Mouse (Mus musculus) lung, embryonic 14.5 days (tissue): ENCODE data around the gene Sgsm3. TPM values are rescaled to one million over a fixed set of nuclear protein-coding genes. Genes with fewer than 3 reads are reported as not detected.
A peak's percentile ranks its signal among the peaks of the same experiment; 100 is the strongest.

Source experiments
- ATAC-seq: fragments of 200-750 bp; cut with Nextera tagmentation; 2 replicates; pipeline ENCODE4 v1.8.0; 2017; ENCODE audit warnings: mild to moderate bottlenecking, moderate TSS enrichment, moderate library complexity; ENCODE audit not compliant: insufficient read depth
- DNase-seq: peaks from one replicate; pipeline ENCODE4 v3.0.0-alpha.2; 2015
- H3K27ac ChIP-seq: fragments of 300-500 bp; sonication (generic); 2 replicates; pipeline ENCODE4 v1.5.1; 2014; ENCODE audit warnings: low read depth, mild to moderate bottlenecking, moderate library complexity
- H3K27me3 ChIP-seq: fragments of 300-500 bp; sonication (generic); 2 replicates; pipeline ENCODE4 v1.6.1; 2014; ENCODE audit warnings: low read length, control low read depth; ENCODE audit not compliant: insufficient read depth
- H3K36me3 ChIP-seq: fragments of 300-500 bp; sonication (generic); 2 replicates; pipeline ENCODE4 v1.6.1; 2014; ENCODE audit warnings: control low read depth; ENCODE audit not compliant: insufficient read depth
- H3K4me1 ChIP-seq: fragments of 300-500 bp; sonication (generic); 2 replicates; pipeline ENCODE4 v1.6.1; 2014; ENCODE audit warnings: antibody characterized with exemption, control low read depth; ENCODE audit not compliant: insufficient read depth
- H3K4me2 ChIP-seq: fragments of 300-500 bp; sonication (generic); 2 replicates; pipeline ENCODE4 v1.6.1; 2014; ENCODE audit warnings: mild to moderate bottlenecking
- H3K4me3 ChIP-seq: fragments of 300-500 bp; sonication (generic); 2 replicates; pipeline ENCODE4 v1.5.1; 2014; ENCODE audit warnings: low read depth, low read length
- H3K9ac ChIP-seq: fragments of 300-500 bp; sonication (generic); 2 replicates; pipeline ENCODE4 v1.6.1; 2014
- H3K9me3 ChIP-seq: fragments of 300-500 bp; sonication (generic); 2 replicates; pipeline ENCODE4 v1.6.1; 2016; ENCODE audit warnings: low read depth, low read length, control low read depth
- CTCF ChIP-seq: IDR thresholded peaks from 2 replicates; pipeline ENCODE4 v1.5.1; 2016; ENCODE audit warnings: antibody characterized with exemption, low read depth
- WGBS: fragments of 180-500 bp; shearing (Covaris S2); extraction: QIAGEN DNeasy Blood & Tissue Kit; methylation state at CpG from one replicate; pipeline ENCODE4 v1.1.7; 2014; 5-methylcytosine and 5-hydroxymethylcytosine counted together
- polyA plus RNA-seq: library from polyadenylated mRNA; unstranded; fragments of >200 nt; fragmentation: Nextera tagmentation; extraction: Ambion mirVana; gene quantifications from 2 replicates; pipeline ENCODE4 v1.2.1, GENCODE M21; 2014

Sgsm3 gene
- polyA plus RNA-seq, 1 experiment from 2014 or later, result 40.0 TPM

DNA sequence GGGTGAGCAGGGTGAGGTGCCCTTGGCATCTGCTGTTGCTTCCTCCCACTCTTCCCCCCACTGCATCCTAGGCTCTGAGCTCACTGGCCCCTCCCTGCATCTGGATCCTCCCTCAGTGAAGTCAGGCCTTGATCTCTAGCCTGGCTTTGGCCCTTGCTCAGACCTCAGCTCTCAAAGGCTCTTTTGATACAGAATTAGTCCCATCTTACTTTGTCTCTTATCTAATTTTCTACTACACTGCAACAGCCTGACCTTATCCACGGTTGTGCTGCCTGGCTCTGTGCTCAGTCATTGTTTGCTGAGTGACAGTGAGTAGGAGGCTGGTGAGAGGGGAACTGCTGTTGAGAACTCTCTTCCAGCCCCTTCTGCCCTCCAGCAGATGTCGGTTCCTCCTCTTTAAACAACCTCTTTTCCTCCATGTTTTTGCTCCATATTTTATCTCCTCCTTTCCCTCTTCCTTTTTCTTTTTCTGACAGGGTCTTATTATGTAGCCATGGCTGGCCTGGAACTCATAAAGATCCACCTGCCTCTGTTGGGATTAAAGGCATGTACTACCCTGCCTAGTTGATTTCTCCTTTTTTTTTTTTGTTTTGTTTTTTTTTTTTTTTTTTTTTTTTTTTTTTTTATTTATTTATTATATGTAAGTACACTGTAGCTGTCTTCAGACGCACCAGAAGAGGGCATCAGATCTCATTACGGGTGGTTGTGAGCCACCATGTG lies 23.0 kb downstream of the Sgsm3 start:
- 16% methylated on average over 3 of the region's 4 CpGs for WGBS
- no peak for ATAC-seq
- TF ChIP-seq CTCF, result no peak
- DNase-seq, result no peak
- Histone ChIP-seq H3K4me3 (no peak overlapping the region), H3K4me2 (no peak overlapping the region), H3K27ac (peak overlapping the region; percentile 44), H3K9me3 (no peaks in the 10 kb centered on the region), H3K27me3 (no peaks in the 10 kb centered on the region), H3K4me1 (peaks cover 5% of the 10 kb centered on the region; the same call in 1 of the 2 replicates), H3K36me3 (peaks cover 9% of the 10 kb centered on the region; the same call in 1 of the 2 replicates), H3K9ac (no peak overlapping the region)

- Histone ChIP-seq H3K36me3 (peaks cover 34% of the 10 kb centered on the region; the same call in 1 of the 2 replicates), H3K9ac (no peak overlapping the region; the same call in 1 of the 2 replicates), H3K27ac (no peak overlapping the region), H3K9me3 (no peaks in the 10 kb centered on the region), H3K4me1 (no peaks in the 10 kb centered on the region), H3K4me2 (no peak overlapping the region), H3K27me3 (no peaks in the 10 kb centered on the region), H3K4me3 (no peak overlapping the region)
- no peak for ATAC-seq
- no peak for DNase-seq
- no peak for TF ChIP-seq CTCF
- 77% methylated on average over 10 of the region's 10 CpGs for WGBS
These were observed 28.7 kb downstream of the Sgsm3 start for GRCm38 (mm10) chr15:81006127-81006735.

- Histone ChIP-seq H3K27ac (no peak overlapping the region), H3K9ac (no peak overlapping the region), H3K9me3 (no peaks in the 10 kb centered on the region), H3K4me1 (no peaks in the 10 kb centered on the region), H3K36me3 (peaks cover 45% of the 10 kb centered on the region; the same call in 1 of the 2 replicates), H3K4me3 (no peak overlapping the region), H3K4me2 (no peak overlapping the region), H3K27me3 (no peaks in the 10 kb centered on the region)
- WGBS, result 93% methylated on average over 9 of the region's 9 CpGs
- ATAC-seq, result no peak
- no peak for TF ChIP-seq CTCF
- DNase-seq, result no peak
These were observed 29.8 kb downstream of the Sgsm3 start for GRCm38 (mm10) chr15:81007339-81007738.

DNA sequence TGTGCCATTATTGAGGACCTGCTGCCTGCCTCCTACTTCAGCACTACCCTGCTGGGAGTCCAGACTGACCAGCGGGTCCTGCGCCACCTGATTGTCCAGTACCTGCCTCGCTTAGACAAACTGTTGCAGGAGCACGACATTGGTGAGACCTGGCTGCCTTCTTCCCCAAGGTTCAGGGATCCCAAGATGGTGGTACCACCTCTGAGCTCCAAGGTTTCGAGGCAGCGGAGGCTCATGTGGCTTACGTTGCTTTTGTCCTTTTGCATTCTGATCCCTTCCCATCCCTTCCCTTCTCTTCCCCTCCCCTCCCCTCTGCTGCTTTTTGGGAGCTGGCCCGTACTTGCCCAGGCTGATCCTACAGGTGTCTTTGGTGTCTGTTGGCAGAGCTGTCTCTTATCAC lies 30.3 kb downstream of the Sgsm3 start:
- H3K27me3 ChIP-seq, result no peaks in the 10 kb centered on the region
- H3K4me1 ChIP-seq, result no peaks in the 10 kb centered on the region
- no peaks in the 10 kb centered on the region for H3K9me3 ChIP-seq
- H3K4me2 ChIP-seq, result no peak overlapping the region
- ATAC-seq (no peak), DNase-seq (no peak)
- H3K4me3 ChIP-seq, result no peak overlapping the region
- H3K36me3 ChIP-seq, result peaks cover 47% of the 10 kb centered on the region
- H3K9ac ChIP-seq, result no peak overlapping the region
- no peak overlapping the region for H3K27ac ChIP-seq
- 84% methylated on average over 8 of the region's 8 CpGs for WGBS
- TF ChIP-seq CTCF, result no peak

DNA sequence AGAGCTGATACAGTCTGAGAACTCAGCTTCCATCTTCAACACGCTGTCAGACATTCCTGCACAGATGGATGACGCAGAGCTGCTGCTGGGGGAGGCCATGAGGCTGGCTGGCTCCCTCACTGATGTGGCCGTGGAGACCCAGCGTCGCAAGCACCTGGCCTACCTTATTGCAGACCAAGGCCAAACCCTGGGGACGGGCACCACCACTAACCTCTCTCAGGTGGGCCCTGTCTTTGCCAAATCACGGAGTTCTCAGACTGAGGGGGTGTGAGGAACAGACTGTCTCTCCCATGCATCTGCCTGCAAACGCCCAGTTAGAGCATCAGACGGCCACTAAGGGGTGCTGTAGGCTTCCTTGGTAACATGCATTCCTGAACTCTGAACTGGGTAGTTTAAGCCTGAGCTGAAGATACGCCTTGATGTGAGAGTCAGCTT lies 31.1 kb downstream of the Sgsm3 start:
- Histone ChIP-seq H3K27ac (no peak overlapping the region), H3K4me3 (no peak overlapping the region), H3K4me2 (no peak overlapping the region), H3K9me3 (no peaks in the 10 kb centered on the region), H3K9ac (no peak overlapping the region), H3K4me1 (no peaks in the 10 kb centered on the region), H3K27me3 (no peaks in the 10 kb centered on the region), H3K36me3 (peaks cover 50% of the 10 kb centered on the region)
- TF ChIP-seq CTCF, result peak; percentile 59
- ATAC-seq, result no peak
- WGBS, result 47% methylated on average over 10 of the region's 10 CpGs
- peak; percentile 60 for DNase-seq

- no peaks in the 10 kb centered on the region for H3K9me3 ChIP-seq
- H3K4me2 ChIP-seq, result no peak overlapping the region
- no peak overlapping the region for H3K9ac ChIP-seq
- DNase-seq (no peak), ATAC-seq (no peak)
- H3K27me3 ChIP-seq, result no peaks in the 10 kb centered on the region
- H3K4me1 ChIP-seq, result no peaks in the 10 kb centered on the region
- H3K27ac ChIP-seq, result no peak overlapping the region
- WGBS, result 64% methylated on average over 7 of the region's 7 CpGs
- H3K36me3 ChIP-seq, result peaks cover 61% of the 10 kb centered on the region
- TF ChIP-seq CTCF, result no peak
- H3K4me3 ChIP-seq, result no peak overlapping the region
These were observed 32.5 kb downstream of the Sgsm3 start for GRCm38 (mm10) chr15:81010114-81010513.

DNA sequence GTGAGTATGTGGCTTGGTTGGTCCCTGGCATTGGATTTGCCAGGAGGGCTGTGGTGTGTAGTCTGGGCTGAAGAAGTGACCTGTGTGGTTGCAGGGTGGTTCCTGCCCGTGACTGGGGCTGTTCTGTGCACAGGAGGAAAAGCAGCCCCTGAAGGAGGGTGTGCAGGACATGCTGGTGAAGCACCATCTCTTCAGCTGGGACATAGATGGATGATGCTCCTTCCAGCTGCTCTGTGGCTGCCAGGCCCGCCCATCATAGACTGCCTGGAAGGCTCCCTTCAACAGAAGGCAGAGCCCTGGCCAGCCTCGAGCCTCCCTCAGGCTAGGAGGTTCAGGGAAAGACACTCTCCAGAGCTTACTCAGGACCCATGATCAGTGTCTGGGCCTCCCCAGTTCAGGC lies 34.0 kb downstream of the Sgsm3 start:
- H3K36me3 ChIP-seq, result peaks cover 74% of the 10 kb centered on the region
- no peak overlapping the region for H3K9ac ChIP-seq
- DNase-seq, result no peak
- no peak for ATAC-seq
- H3K27ac ChIP-seq, result no peak overlapping the region
- no peak overlapping the region for H3K4me3 ChIP-seq
- no peaks in the 10 kb centered on the region for H3K4me1 ChIP-seq
- 58% methylated on average over 3 of the region's 3 CpGs for WGBS
- no peaks in the 10 kb centered on the region for H3K9me3 ChIP-seq
- no peaks in the 10 kb centered on the region for H3K27me3 ChIP-seq
- H3K4me2 ChIP-seq, result no peak overlapping the region
- no peak for TF ChIP-seq CTCF
